Mouse (Mus musculus): ENCODE results near the gene Rcc1l. TPM values are rescaled to one million over a fixed set of nuclear protein-coding genes. Genes with fewer than 3 reads are reported as not detected.

Gene Rcc1l
- polyA plus RNA-seq, 1 experiment from 2014 or later, result 12.1 TPM

Other genes starting within 250 kb of the Rcc1l start
- gene Castor2, start 77.1 kb downstream of the Rcc1l start, polyA plus RNA-seq (2015; fragmentation: Nextera tagmentation; extraction: Ambion mirVana), result 0.45 and 0.54 TPM in 2 replicates
- 1.8 and 2.3 TPM in 2 replicates for gene Gtf2ird2, start 7.2 kb upstream of the Rcc1l start, polyA plus RNA-seq (2015; fragmentation: Nextera tagmentation; extraction: Ambion mirVana)
- gene Ncf1, start 52.9 kb upstream of the Rcc1l start, polyA plus RNA-seq (2015; fragmentation: Nextera tagmentation; extraction: Ambion mirVana), result 25.8 and 27.7 TPM in 2 replicates
- gene Gtf2i, start 138.0 kb upstream of the Rcc1l start, polyA plus RNA-seq (2015; fragmentation: Nextera tagmentation; extraction: Ambion mirVana), result 32.2 and 35.7 TPM in 2 replicates

Data from liver, embryonic 15.5 days (tissue).